Mouse (Mus musculus) embryonic facial prominence, embryonic 12.5 days (tissue): ENCODE measurements around the gene Gm6367. TPM values are rescaled to one million over a fixed set of nuclear protein-coding genes. Genes with fewer than 3 reads are reported as not detected.
"Not testable (repeated sequence)": the region's sequence is repeated elsewhere in the genome, so short reads cannot be mapped to it uniquely, and the experiment has no call there.

Source experiments
- ATAC-seq: fragments of 200-750 bp; cut with Nextera tagmentation; 2 replicates; pipeline ENCODE4 v1.8.0; 2017; ENCODE audit not compliant: insufficient number of reproducible peaks, insufficient read depth, low FRiP score, low TSS enrichment
- H3K27ac ChIP-seq: fragments of 300-500 bp; sonication (generic); 2 replicates; pipeline ENCODE4 v1.5.1; 2016; ENCODE audit warnings: mild to moderate bottlenecking
- H3K27me3 ChIP-seq: fragments of 300-500 bp; sonication (generic); 2 replicates; pipeline ENCODE4 v1.6.1; 2016; ENCODE audit warnings: mild to moderate bottlenecking, moderate library complexity
- H3K36me3 ChIP-seq: fragments of 300-500 bp; sonication (generic); 2 replicates; pipeline ENCODE4 v1.6.1; 2016; ENCODE audit warnings: mild to moderate bottlenecking
- H3K4me1 ChIP-seq: fragments of 300-500 bp; sonication (generic); 2 replicates; pipeline ENCODE4 v1.6.1; 2016
- H3K4me2 ChIP-seq: fragments of 300-500 bp; sonication (generic); replicated peaks from 2 replicates; pipeline ENCODE4 v1.6.1; 2016; ENCODE audit warnings: mild to moderate bottlenecking, moderate library complexity
- H3K4me3 ChIP-seq: fragments of 300-500 bp; sonication (generic); 2 replicates; pipeline ENCODE4 v1.5.1; 2016; ENCODE audit warnings: mild to moderate bottlenecking
- H3K9ac ChIP-seq: fragments of 300-500 bp; sonication (generic); 2 replicates; pipeline ENCODE4 v1.6.1; 2016; ENCODE audit warnings: mild to moderate bottlenecking, moderate library complexity
- H3K9me3 ChIP-seq: fragments of 300-500 bp; sonication (generic); 2 replicates; pipeline ENCODE4 v1.6.1; 2016; ENCODE audit warnings: mild to moderate bottlenecking, moderate library complexity
- WGBS: fragments of 180-500 bp; shearing (Covaris S2); methylation state at CpG from one replicate; pipeline ENCODE4 v1.1.7; 2016; 5-methylcytosine and 5-hydroxymethylcytosine counted together
- polyA plus RNA-seq: library from polyadenylated mRNA; unstranded; fragments of >200 nt; fragmentation: Nextera tagmentation; extraction: Ambion mirVana; gene quantifications from 2 replicates; pipeline ENCODE4 v1.2.1, GENCODE M21; 2016

Gm6367 gene
- polyA plus RNA-seq: not detected in 2 replicates

DNA sequence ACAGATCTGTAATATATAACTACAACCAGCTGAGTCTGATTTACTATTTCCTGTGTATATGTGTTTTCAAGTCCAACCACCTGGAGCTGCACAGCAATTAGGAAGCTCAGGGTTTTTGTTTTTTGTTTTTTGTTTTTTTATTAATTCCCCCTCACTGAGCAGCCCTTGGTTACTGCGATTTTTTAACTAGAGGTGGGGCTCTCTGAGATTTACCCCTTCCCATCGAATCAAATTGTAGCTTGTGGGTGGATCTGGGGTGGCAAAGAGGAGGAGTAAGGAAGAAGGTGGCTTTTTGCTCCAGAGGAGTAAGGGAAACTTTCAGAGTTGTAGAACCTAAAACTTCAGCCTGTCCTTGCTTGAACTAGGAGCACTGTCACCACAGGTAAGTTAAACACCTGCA is at the start of gene Gm6367:
Gm6367 (plus strand) TSS at position 301 of the 400 bp plus-strand sequence.
- not testable (repeated sequence) for H3K27me3 ChIP-seq, H3K4me1 ChIP-seq, H3K4me3 ChIP-seq, H3K36me3 ChIP-seq, H3K27ac ChIP-seq, H3K9me3 ChIP-seq, H3K9ac ChIP-seq, ATAC-seq, H3K4me2 ChIP-seq
- no CpG with 5 or more reads among the region's 2 CpGs for WGBS

Other genes starting within 250 kb of the Gm6367 start
- not detected in 2 replicates for gene Gm3183, start 123.2 kb upstream of the Gm6367 start, polyA plus RNA-seq
- gene Gm7942, start 118.3 kb downstream of the Gm6367 start, polyA plus RNA-seq: not detected in 2 replicates
- not detected in 2 replicates for gene Gm16513, start 194.0 kb downstream of the Gm6367 start, polyA plus RNA-seq